20 mouse cellular contexts compared by ENCODE assay signal in the genomic region with DNA sequence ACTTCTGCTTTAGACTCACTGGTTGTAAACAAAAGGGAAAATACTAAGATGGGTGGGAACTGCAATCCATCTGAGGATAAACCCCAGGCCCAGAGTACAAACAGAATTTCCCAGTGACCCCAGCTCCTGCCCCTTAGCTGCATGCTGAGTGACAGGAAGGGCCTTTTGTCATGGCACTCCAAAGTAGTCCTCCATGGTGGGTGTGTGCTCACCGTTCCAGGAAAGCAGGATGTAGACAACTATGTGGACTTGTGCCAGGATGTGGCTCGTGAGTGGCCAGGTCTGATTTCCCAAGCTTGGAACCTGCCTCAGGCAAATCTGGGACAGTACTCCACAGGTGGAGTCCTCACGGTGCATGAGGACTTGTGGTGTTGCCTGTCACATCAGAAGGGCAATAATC.
"Had no signal": no experiment of that assay in that cellular context is flagged by ENCODE, and none has a peak within 500 bp of the region (broad histone marks: within the 10 kb centered on the region; RNA-seq: fewer than 3 reads in every experiment).

No protein-coding gene starts in this region.

- H3K4me3 ChIP-seq: gastrocnemius, adult 2 months; heart, embryonic 10.5 days; heart, embryonic 12.5 days; hindbrain, embryonic 10.5 days; hindbrain, embryonic 12.5 days; intestine, embryonic 15.5 days; layer of hippocampus, adult 2 months; limb, embryonic 13.5 days; limb, embryonic 15.5 days had no signal

- H3K4me1 ChIP-seq: heart, embryonic 10.5 days; heart, embryonic 12.5 days; hindbrain, embryonic 10.5 days; hindbrain, embryonic 12.5 days; intestine, embryonic 15.5 days; limb, embryonic 13.5 days; limb, embryonic 15.5 days had no signal

- DNase-seq: gastrocnemius, adult 2 months; gastrocnemius, postnatal 10 days; gastrocnemius, postnatal 25 days; heart, adult 18-20 months; heart, postnatal 10 days; heart, postnatal 4 days; kidney, adult 18-20 months; kidney, adult 8-10 months; kidney, postnatal 10 days; kidney, postnatal 25 days; kidney, postnatal 4 days; left cerebral cortex, postnatal 4 days had no signal
